Mouse (Mus musculus): ENCODE measurements around the gene Jtb.

GRCm38 (mm10) chr3:90284150-90284549, 52.8 kb downstream of the Jtb start:
- TF ChIP-seq CTCF (IDR thresholded peaks at IDR 0.05; ENCODE audit: low read depth) (peak; percentile 28), EP300 (IDR thresholded peaks at IDR 0.05; ENCODE audit: low read depth) (no peak)
